Mouse (Mus musculus) left cerebral cortex, postnatal 10 days (tissue): ENCODE measurements around the gene Rnf166. TPM values are rescaled to one million over a fixed set of nuclear protein-coding genes. Genes with fewer than 3 reads are reported as not detected.

ENCODE experiments used
- DNase-seq, 2 experiments: peaks; one replicate each; pipeline ENCODE4 v3.0.0; 2021 to 2022; ENCODE audit warnings: low spot score in 2 of 2, mixed read lengths in 1 of 2; ENCODE audit errors: extremely low spot score in 1 of 2
- intact Hi-C: fragments of 180-260 bp; cut with DNase I; formaldehyde crosslinking; loops from one replicate; pipeline ENCODE4 v1.15.1; 2025
- microRNA-seq: library from miRNA; unstranded; fragments of <30 nt; microRNA quantifications from one replicate; pipeline ENCODE4 v1.2.0, GENCODE M21; 2022
- total RNA-seq, 2 experiments: library from RNA; stranded (reverse); gene quantifications; 2 replicates each; pipeline ENCODE4 v1.2.3; 2021

Gene Rnf166
- total RNA-seq, 2 experiments from 2014 or later: 14.2 to 16.3 TPM

DNA sequence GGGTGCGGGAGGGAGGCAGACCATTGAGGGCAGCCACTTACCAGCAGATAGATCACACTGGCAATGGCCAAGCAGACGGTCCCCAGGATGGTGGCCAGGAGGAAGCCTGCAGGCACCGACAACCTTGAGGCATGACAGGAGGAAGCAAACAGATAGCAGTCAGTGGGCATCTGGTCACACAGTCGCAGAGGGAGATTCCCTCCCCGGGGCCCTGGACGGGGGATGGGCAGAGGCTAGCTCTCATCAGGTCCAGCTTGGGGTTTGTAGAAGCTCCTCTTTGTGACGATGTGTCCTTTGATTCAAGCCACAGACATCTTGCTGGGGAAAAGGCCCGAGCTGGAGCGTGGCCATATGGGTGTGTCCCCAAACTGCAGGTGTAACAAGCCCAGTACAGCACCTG is 49.7 kb downstream of the Rnf166 start:
- intact Hi-C loops: no loop called here
- DNase-seq: no peak

DNA sequence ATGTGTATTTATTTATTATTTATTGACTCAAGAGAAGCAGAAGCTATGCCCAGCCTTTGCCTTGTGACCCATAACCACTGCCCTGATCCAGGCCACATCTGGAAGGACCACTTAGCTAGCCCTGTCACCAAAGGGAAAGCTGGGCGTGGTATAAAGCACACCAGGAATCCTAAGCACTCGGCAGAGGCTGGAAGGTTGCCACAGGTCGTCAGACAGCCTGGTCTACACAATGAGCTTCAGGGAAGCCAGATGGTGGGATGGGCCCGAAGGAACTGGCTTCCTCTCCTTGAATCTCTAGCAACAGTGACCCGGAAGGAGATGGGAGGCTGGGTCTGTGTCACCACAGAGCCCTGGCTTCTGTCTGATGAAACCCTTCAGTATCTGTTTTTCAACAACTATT is 52.2 kb downstream of the Rnf166 start:
- intact Hi-C loops: no loop called here
- no peak for DNase-seq

- DNase-seq: no peak
- intact Hi-C loops: no loop called here
Measured at GRCm38 (mm10) chr8:122423217-122423616, 52.6 kb downstream of the Rnf166 start.

DNA sequence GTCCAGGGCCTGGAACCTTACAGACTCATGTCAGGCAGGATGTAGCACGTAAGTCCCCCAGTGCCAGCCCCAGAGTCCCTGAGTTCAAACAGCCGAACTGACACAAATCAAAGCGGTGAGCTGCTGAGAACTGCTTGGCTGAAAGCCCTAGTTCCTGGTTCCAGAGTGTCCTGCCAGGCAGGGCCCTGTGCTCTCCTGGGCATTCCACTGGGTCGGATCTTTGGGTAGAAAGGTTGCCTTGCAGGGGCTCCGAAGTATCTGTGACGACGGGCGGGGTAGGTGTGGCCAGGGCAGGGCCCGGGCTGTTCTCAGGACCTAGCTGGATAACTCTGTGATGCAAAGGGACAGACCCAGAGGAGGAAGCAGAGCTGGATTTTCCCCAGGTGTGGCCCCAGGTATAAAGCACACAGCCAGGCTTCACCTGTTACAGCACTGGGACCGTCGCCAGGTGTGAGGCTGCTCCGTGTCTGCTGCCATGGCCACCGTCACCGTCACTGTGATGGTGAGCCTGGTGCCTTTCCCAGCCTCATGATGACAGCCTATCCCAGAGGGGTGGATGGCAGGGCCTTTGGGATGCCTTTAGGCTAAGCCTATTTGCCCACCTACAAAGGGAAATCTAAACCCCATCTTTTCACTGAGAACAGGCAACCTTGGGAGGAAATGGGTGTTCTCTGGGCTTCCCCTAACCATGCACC is 54.3 kb downstream of the Rnf166 start, which contains the start of gene Il17c:
TSS of gene Il17c (plus strand) at position 645 of the 695 bp plus-strand sequence.
- no peak for DNase-seq
- intact Hi-C loops: no loop called here

DNA sequence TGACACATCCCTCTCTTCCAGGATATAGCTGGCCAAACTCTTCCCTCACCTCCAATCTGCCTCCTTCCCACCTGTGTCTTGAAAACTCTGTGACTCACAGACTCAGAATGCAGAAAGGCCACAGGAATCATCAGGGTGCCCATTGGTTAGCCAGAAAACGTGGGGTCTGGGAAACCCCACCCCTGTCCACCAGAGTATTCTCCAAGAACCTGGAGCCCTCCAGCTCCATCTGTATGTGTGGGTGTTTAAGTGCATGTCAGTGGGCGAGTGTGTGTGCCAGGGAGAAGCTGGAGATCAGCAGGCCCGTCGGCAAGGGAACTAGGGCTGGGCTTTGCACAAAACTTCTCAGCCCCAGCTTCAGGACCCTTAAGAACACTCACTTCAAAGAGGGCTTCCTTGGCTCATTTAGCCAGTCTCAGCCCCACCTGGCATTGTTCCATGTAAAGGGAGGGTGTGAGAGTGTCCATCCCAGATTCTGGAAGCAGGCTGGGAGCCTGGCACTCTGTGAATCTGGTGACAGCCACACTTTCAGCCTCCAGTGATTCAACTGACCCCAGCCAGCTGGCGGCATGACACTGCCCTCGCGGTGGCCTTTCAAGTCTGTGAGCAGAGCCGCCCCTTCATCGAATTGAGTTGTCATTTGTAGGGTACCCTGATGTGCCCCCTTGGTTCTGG is 55.8 kb downstream of the Rnf166 start:
- peak; percentile 27 to 58 for DNase-seq
- intact Hi-C loops: no loop called here

Small RNAs within 50 kb of the gene (microRNA-seq; reads per million reads assigned to microRNA genes)
- not detected for gene Gm24366

Other genes starting within 250 kb of the Rnf166 start
- 10 to 100 TPM; 14.1 to 15.6 TPM for gene Zfpm1, start 193.9 kb downstream of the Rnf166 start, total RNA-seq
- gene Trhr2, start 115.3 kb downstream of the Rnf166 start, total RNA-seq: 1 to 10 TPM; 1.4 to 1.9 TPM
- 10 to 100 TPM; 32.6 to 33.4 TPM for gene Zc3h18, start 99.5 kb downstream of the Rnf166 start, total RNA-seq
- not detected for gene Il17c, start 54.0 kb downstream of the Rnf166 start, total RNA-seq
- gene Cyba, start 43.1 kb downstream of the Rnf166 start, total RNA-seq: 1 to 10 TPM; 7.8 to 9.6 TPM
- 10 to 100 TPM; 44.8 to 50.1 TPM for gene Mvd, start 32.6 kb downstream of the Rnf166 start, total RNA-seq
- gene Snai3, start 15.3 kb downstream of the Rnf166 start, total RNA-seq: not detected
- gene Ctu2, start 79 bp upstream of the Rnf166 start, total RNA-seq: 10 to 100 TPM; 35.5 to 38.0 TPM
- gene Piezo1, start 75.3 kb upstream of the Rnf166 start, total RNA-seq: 10 to 100 TPM; 15.0 to 17.9 TPM
- 1 to 10 TPM; 3.9 to 4.2 TPM for gene Cdt1, start 92.0 kb upstream of the Rnf166 start, total RNA-seq
- 10 to 100 TPM; 80.3 to 89.9 TPM for gene Aprt, start 100.8 kb upstream of the Rnf166 start, total RNA-seq
- gene Galns, start 135.4 kb upstream of the Rnf166 start, total RNA-seq: 10 to 100 TPM; 12.5 to 14.6 TPM
- gene Trappc2l, start 135.6 kb upstream of the Rnf166 start, total RNA-seq: 10 to 100 TPM; 81.8 to 83.6 TPM
- gene Pabpn1l, start 146.7 kb upstream of the Rnf166 start, total RNA-seq: not detected
- 10 to 100 TPM; 17.8 to 18.8 TPM for gene Cbfa2t3, start 223.0 kb upstream of the Rnf166 start, total RNA-seq